Mouse (Mus musculus): ENCODE results near the gene Olfr854.

Olfr854 gene

DNA sequence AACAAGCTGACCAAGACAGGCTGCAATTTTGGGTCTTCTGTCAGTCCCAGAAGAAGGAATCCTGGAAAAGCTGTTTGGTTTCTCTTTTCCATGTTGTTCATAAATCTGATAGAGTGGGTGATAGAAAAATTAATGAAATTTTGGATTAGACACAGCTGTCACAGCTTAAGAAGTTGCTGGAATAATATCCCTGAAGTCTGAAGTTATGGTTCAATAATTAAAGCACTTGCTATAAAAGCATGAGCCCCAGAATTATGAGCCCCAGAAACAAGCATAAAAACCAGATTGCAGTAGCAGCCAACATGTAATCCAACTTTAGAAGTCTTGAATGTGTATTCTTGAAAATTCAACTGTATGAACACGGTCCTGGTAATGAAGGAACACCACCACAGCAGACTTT, at the start of gene Olfr854:
Gene Olfr854 (minus strand): TSS at position 101 of the 400 bp plus-strand sequence.
- DNase-seq (ENCODE audit: low spot score in 2 of 2) = no peak

GRCm38 (mm10) chr9:19582317-19582716, 15.1 kb upstream of the Olfr854 start, which contains the start of gene Olfr855:
Gene Olfr855 (plus strand): TSS chr9:19582617.
- no peak for DNase-seq (ENCODE audit: low spot score in 2 of 2)

DNA sequence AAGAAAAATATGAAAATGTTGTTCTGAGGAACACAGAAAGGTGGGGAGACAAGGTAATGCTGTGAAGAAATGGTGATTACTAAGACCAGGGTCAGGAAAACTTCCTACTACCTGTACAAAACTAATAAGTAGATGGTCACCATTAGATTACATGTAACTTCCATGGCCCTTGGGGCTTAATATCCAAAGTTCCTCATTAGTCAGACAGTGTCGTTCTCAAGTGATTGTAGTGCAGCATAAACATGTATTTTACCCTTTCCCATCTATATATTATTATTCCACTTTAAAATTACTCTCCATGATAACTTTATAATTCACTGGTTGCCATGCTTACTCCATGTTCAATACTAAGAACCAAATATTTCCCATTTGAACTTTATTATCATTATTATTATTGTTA, 26.2 kb downstream of the Olfr854 start, which contains the start of gene Olfr853:
Gene Olfr853 (minus strand): TSS at position 101 of the 400 bp plus-strand sequence.
- no peak for DNase-seq (ENCODE audit: low spot score in 2 of 2)

Measured in right cerebral cortex, postnatal 36 days (tissue).